Mouse (Mus musculus): ENCODE measurements at regions not wholly inside any gene's neighbourhood (a gene's known extent, or its start where the extent isn't known, plus 50 kb on each side); places are given as distances from the start of the nearest gene placed in this dataset.

GRCm38 (mm10) chr12:28150759-28151158 lies 401.4 kb downstream of the Dcdc2c start:
- no peak for TF ChIP-seq CTCF (IDR thresholded peaks at IDR 0.05; ENCODE audit: low read depth)
- no peak for TF ChIP-seq EP300 (optimal IDR thresholded peaks at IDR 0.05)

Data from stomach, postnatal 0 days (tissue).